Mouse (Mus musculus): ENCODE measurements around the gene Ift80. TPM values are rescaled to one million over a fixed set of nuclear protein-coding genes. Genes with fewer than 3 reads are reported as not detected.

Ift80 gene
- total and polyA plus RNA-seq, 3 experiments = 4.6 to 8.4 TPM; not detected in 1

DNA sequence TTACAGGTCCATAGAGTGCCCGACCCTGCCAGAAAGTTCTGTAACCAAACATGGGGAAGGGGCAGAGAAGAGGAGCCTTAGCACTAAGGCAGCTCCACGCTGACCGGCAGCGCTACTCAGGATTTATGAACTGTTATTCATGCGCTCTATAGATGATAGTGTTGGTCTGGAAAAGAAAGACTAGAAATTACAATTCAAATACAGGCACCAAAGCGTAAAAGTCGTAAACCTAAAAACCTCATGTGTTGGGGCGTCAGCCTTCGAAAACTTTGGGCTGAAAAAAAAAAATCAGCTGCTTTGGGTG is 41.0 kb upstream of the Ift80 start:
- Histone ChIP-seq H3K27me3 (ENCODE audit: control insufficient read depth in 1 of 2, insufficient read depth in 2 of 2, low read length in 2 of 2) (no peaks in the 10 kb centered on the region), H3K79me2 (ENCODE audit: control insufficient read depth, insufficient read depth, low read length, poor library complexity) (peaks cover 31% of the 10 kb centered on the region), H3K9me3 (replicated peaks; ENCODE audit: insufficient read depth, low read length) (no peaks in the 10 kb centered on the region), H3K4me3 (ENCODE audit: control insufficient read depth in 1 of 2, insufficient read depth in 1 of 2, low read depth in 2 of 2, low read length in 2 of 2) (peak overlapping the region; percentile 88 to 97), H3K9ac (ENCODE audit: control insufficient read depth, low read depth, low read length, poor library complexity, severe bottlenecking) (peak overlapping the region; percentile 97), H3K27ac (ENCODE audit: control insufficient read depth, low read depth, low read length) (peak overlapping the region; percentile 82), H3K4me1 (ENCODE audit: control insufficient read depth in 1 of 2, insufficient read depth in 2 of 2, low read length in 2 of 2) (peaks cover 9 to 18% of the 10 kb centered on the region in 2 experiments), H3K36me3 (ENCODE audit: control insufficient read depth in 1 of 2, insufficient read depth in 2 of 2, low read length in 2 of 2) (peaks cover 20 to 32% of the 10 kb centered on the region in 2 experiments)
- no peak for DNase-seq (ENCODE audit: low read depth, low spot score)
- TF ChIP-seq E2F4 (IDR thresholded peaks at IDR 0.05; ENCODE audit: borderline replicate concordance, low read depth, low read length) (no peak), CHD2 (IDR thresholded peaks at IDR 0.05; ENCODE audit: low read length) (no peak), TBP (IDR thresholded peaks at IDR 0.05; ENCODE audit: low read depth, low read length) (peak; percentile 25; the same call in 1 of the 2 replicates), ZNF384 (IDR thresholded peaks at IDR 0.05; ENCODE audit: low read depth, low read length) (peak; percentile 89), SIN3A (IDR thresholded peaks at IDR 0.05; ENCODE audit: low read length) (no peak)

- peaks cover 34% of the 10 kb centered on the region for H3K79me2 ChIP-seq (ENCODE audit: control insufficient read depth, insufficient read depth, low read length, poor library complexity)
- peak within 1 kb of the TSS; percentile 94 to 97 for H3K4me3 ChIP-seq (ENCODE audit: control insufficient read depth in 1 of 2, insufficient read depth in 1 of 2, low read depth in 2 of 2, low read length in 2 of 2)
- TF ChIP-seq KAT2A (conservative IDR thresholded peaks at IDR 0.05; ENCODE audit: low read depth, low read length) (peak; percentile 33; the same call in 1 of the 2 replicates), ETS1 (IDR thresholded peaks at IDR 0.05; ENCODE audit: low read depth, low read length) (0 out of 2 replicates have a peak, but pooled peaks have one; percentile 30), ZC3H11A (IDR thresholded peaks at IDR 0.05; ENCODE audit: low read depth, low read length) (no peak), POLR2A (IDR thresholded peaks at IDR 0.05; ENCODE audit: control insufficient read depth in 1 of 2, insufficient read depth in 1 of 2, low read depth in 1 of 2, low read length in 2 of 2, poor library complexity in 1 of 2) (peak; percentile 48 to 81; a peak in 3 of 4 replicates), MAX (IDR thresholded peaks at IDR 0.05; ENCODE audit: low read length) (peak; percentile 34; the same call in 1 of the 2 replicates), MAZ (IDR thresholded peaks at IDR 0.05; ENCODE audit: low read depth, low read length) (peak; percentile 40; the same call in 1 of the 2 replicates), EP300 (IDR thresholded peaks at IDR 0.05; ENCODE audit: low read depth in 1 of 2, low read length in 2 of 2) (peak in 1 of 2 experiments; percentile 36; a peak in 1 of 4 replicates), BHLHE40 (IDR thresholded peaks at IDR 0.05; ENCODE audit: borderline replicate concordance, low read depth, low read length) (peak; percentile 45; the same call in 1 of the 2 replicates), SMC3 (IDR thresholded peaks at IDR 0.05; ENCODE audit: low read depth, low read length) (peak; percentile 7; the same call in 1 of the 2 replicates), E2F4 (IDR thresholded peaks at IDR 0.05; ENCODE audit: borderline replicate concordance, low read depth, low read length) (peak; percentile 77; the same call in 1 of the 2 replicates), USF1 (IDR thresholded peaks at IDR 0.05; ENCODE audit: low read depth, low read length) (0 out of 2 replicates have a peak, but pooled peaks have one; percentile 8), MEF2A (IDR thresholded peaks at IDR 0.05; ENCODE audit: extremely low read depth, insufficient replicate concordance, low read depth, low read length, poor library complexity, severe bottlenecking) (no peak), MYB (IDR thresholded peaks at IDR 0.05; ENCODE audit: low read depth, low read length) (peak; percentile 39; the same call in 1 of the 2 replicates), TAL1 (IDR thresholded peaks at IDR 0.05; ENCODE audit: low read length) (no peak), USF2 (IDR thresholded peaks at IDR 0.05; ENCODE audit: borderline replicate concordance in 1 of 2, insufficient read depth in 1 of 2, low read depth in 1 of 2, low read length in 2 of 2) (no peak), TBP (IDR thresholded peaks at IDR 0.05; ENCODE audit: low read depth, low read length) (no peak; the same call in 1 of the 2 replicates), HCFC1 (IDR thresholded peaks at IDR 0.05; ENCODE audit: low read depth, low read length) (peak; percentile 61), UBTF (IDR thresholded peaks at IDR 0.05; ENCODE audit: borderline replicate concordance, insufficient read depth, low read depth, low read length) (0 out of 2 replicates have a peak, but pooled peaks have one; percentile 65), ZMIZ1 (IDR thresholded peaks at IDR 0.05; ENCODE audit: low read depth, low read length) (peak; percentile 86), TCF12 (IDR thresholded peaks at IDR 0.05; ENCODE audit: low read depth, low read length) (peak; percentile 67), NRF1 (IDR thresholded peaks at IDR 0.05; ENCODE audit: insufficient read depth, low read depth, low read length, poor library complexity, severe bottlenecking) (peak; percentile 87), MXI1 (IDR thresholded peaks at IDR 0.05; ENCODE audit: low read depth, low read length) (peak; percentile 31), NELFE (IDR thresholded peaks at IDR 0.05; ENCODE audit: low read depth, low read length) (peak; percentile 70)
- H3K27me3 ChIP-seq (ENCODE audit: control insufficient read depth in 1 of 2, insufficient read depth in 2 of 2, low read length in 2 of 2) = no peaks in the 10 kb centered on the region
- peak within 1 kb of the TSS; percentile 82 for H3K27ac ChIP-seq (ENCODE audit: control insufficient read depth, low read depth, low read length)
- peak within 1 kb of the TSS; percentile 97 for H3K9ac ChIP-seq (ENCODE audit: control insufficient read depth, low read depth, low read length, poor library complexity, severe bottlenecking)
- peaks cover 8 to 17% of the 10 kb centered on the region in 2 experiments for H3K4me1 ChIP-seq (ENCODE audit: control insufficient read depth in 1 of 2, insufficient read depth in 2 of 2, low read length in 2 of 2)
- no peaks in the 10 kb centered on the region for H3K9me3 ChIP-seq (replicated peaks; ENCODE audit: insufficient read depth, low read length)
- H3K36me3 ChIP-seq (ENCODE audit: control insufficient read depth in 1 of 2, insufficient read depth in 2 of 2, low read length in 2 of 2) = peaks cover 24 to 30% of the 10 kb centered on the region in 2 experiments
- peak; percentile 93 for DNase-seq (ENCODE audit: low read depth, low spot score)
Observed at GRCm38 (mm10) chr3:69044645-69045399, 40.5 kb upstream of the Ift80 start, which contains the start of gene Trim59. Trim59 (minus strand) TSS chr3:69044755.
